Mouse (Mus musculus) lung, embryonic 15.5 days (tissue): Measurements from ENCODE around the gene Gm14180. TPM values are rescaled to one million over a fixed set of nuclear protein-coding genes. Genes with fewer than 3 reads are reported as not detected.

Experiments
- polyA plus RNA-seq: library from polyadenylated mRNA; unstranded; fragments of >200 nt; fragmentation: Nextera tagmentation; extraction: Ambion mirVana; gene quantifications from 2 replicates; pipeline ENCODE4 v1.2.1, GENCODE M21; 2015

Gene Gm14180
- polyA plus RNA-seq, 1 experiment from 2014 or later: not detected

Other genes starting within 250 kb of the Gm14180 start
- 3.9 and 5.1 TPM in 2 replicates for gene Krt23, start 241.2 kb downstream of the Gm14180 start, polyA plus RNA-seq
- gene Krt39, start 213.0 kb downstream of the Gm14180 start, polyA plus RNA-seq: not detected in 2 replicates
- gene Krt40, start 191.1 kb downstream of the Gm14180 start, polyA plus RNA-seq: not detected in 2 replicates
- gene Krtap3-3, start 183.4 kb downstream of the Gm14180 start, polyA plus RNA-seq: not detected in 2 replicates
- not detected in 2 replicates for gene Krtap3-2, start 177.4 kb downstream of the Gm14180 start, polyA plus RNA-seq
- gene Gm11939, start 174.8 kb downstream of the Gm14180 start, polyA plus RNA-seq: not detected in 2 replicates
- not detected in 2 replicates for gene Krtap3-1, start 167.7 kb downstream of the Gm14180 start, polyA plus RNA-seq
- gene Krtap1-5, start 153.3 kb downstream of the Gm14180 start, polyA plus RNA-seq: not detected in 2 replicates
- gene Krtap1-4, start 150.6 kb downstream of the Gm14180 start, polyA plus RNA-seq: not detected in 2 replicates
- not detected in 2 replicates for gene Krtap1-3, start 143.0 kb downstream of the Gm14180 start, polyA plus RNA-seq
- gene Krtap9-3, start 136.2 kb downstream of the Gm14180 start, polyA plus RNA-seq: not detected in 2 replicates
- not detected in 2 replicates for gene Gm11938, start 131.0 kb downstream of the Gm14180 start, polyA plus RNA-seq
- gene Gm11937, start 124.1 kb downstream of the Gm14180 start, polyA plus RNA-seq: not detected in 2 replicates
- gene Krtap2-4, start 119.4 kb downstream of the Gm14180 start, polyA plus RNA-seq: not detected in 2 replicates
- not detected in 2 replicates for gene Gm11562, start 113.9 kb downstream of the Gm14180 start, polyA plus RNA-seq
- gene Krtap4-1, start 106.1 kb downstream of the Gm14180 start, polyA plus RNA-seq: not detected in 2 replicates
- not detected in 2 replicates for gene Krtap4-2, start 99.2 kb downstream of the Gm14180 start, polyA plus RNA-seq
- gene Krtap4-7, start 90.2 kb downstream of the Gm14180 start, polyA plus RNA-seq: not detected in 2 replicates
- not detected in 2 replicates for gene Gm11555, start 84.1 kb downstream of the Gm14180 start, polyA plus RNA-seq
- gene Gm11563, start 75.3 kb downstream of the Gm14180 start, polyA plus RNA-seq: not detected in 2 replicates
- not detected in 2 replicates for gene Krtap4-6, start 68.3 kb downstream of the Gm14180 start, polyA plus RNA-seq
- gene Gm14190, start 43.5 kb downstream of the Gm14180 start, polyA plus RNA-seq: not detected in 2 replicates
- gene Gm11595, start 38.6 kb upstream of the Gm14180 start, polyA plus RNA-seq: not detected in 2 replicates
- not detected in 2 replicates for gene Krtap4-8, start 46.4 kb upstream of the Gm14180 start, polyA plus RNA-seq
- not detected in 2 replicates for gene Krtap4-9, start 50.9 kb upstream of the Gm14180 start, polyA plus RNA-seq
- gene Gm11596, start 59.2 kb upstream of the Gm14180 start, polyA plus RNA-seq: not detected in 2 replicates
- not detected in 2 replicates for gene Gm11569, start 64.6 kb upstream of the Gm14180 start, polyA plus RNA-seq
- not detected in 2 replicates for gene Gm11554, start 70.2 kb upstream of the Gm14180 start, polyA plus RNA-seq
- gene Krtap4-13, start 75.6 kb upstream of the Gm14180 start, polyA plus RNA-seq: not detected in 2 replicates
- gene Gm11564, start 81.4 kb upstream of the Gm14180 start, polyA plus RNA-seq: not detected in 2 replicates
- gene 2300003K06Rik, start 103.8 kb upstream of the Gm14180 start, polyA plus RNA-seq: not detected in 2 replicates
- not detected in 2 replicates for gene Krtap4-16, start 117.3 kb upstream of the Gm14180 start, polyA plus RNA-seq
- gene Gm11568, start 123.6 kb upstream of the Gm14180 start, polyA plus RNA-seq: not detected in 2 replicates
- not detected in 2 replicates for gene Gm11559, start 130.2 kb upstream of the Gm14180 start, polyA plus RNA-seq
- not detected in 2 replicates for gene Krtap9-1, start 139.1 kb upstream of the Gm14180 start, polyA plus RNA-seq
- not detected in 2 replicates for gene Gm11567, start 144.9 kb upstream of the Gm14180 start, polyA plus RNA-seq
- not detected in 2 replicates for gene Krtap31-1, start 173.6 kb upstream of the Gm14180 start, polyA plus RNA-seq
- gene Gm11565, start 180.5 kb upstream of the Gm14180 start, polyA plus RNA-seq: not detected in 2 replicates
- gene Krtap31-2, start 202.0 kb upstream of the Gm14180 start, polyA plus RNA-seq: not detected in 2 replicates
- gene Krtap9-5, start 214.2 kb upstream of the Gm14180 start, polyA plus RNA-seq: not detected in 2 replicates
- not detected in 2 replicates for gene Krtap29-1, start 244.8 kb upstream of the Gm14180 start, polyA plus RNA-seq